Mouse (Mus musculus) intestine, embryonic 16.5 days (tissue): ENCODE data around the gene Grin1. TPM values are rescaled to one million over a fixed set of nuclear protein-coding genes. Genes with fewer than 3 reads are reported as not detected.
A peak's percentile ranks its signal among the peaks of the same experiment; 100 is the strongest.

Experiments
- ATAC-seq: fragments of 200-750 bp; cut with Nextera tagmentation; 2 replicates; pipeline ENCODE4 v1.8.0; 2017; ENCODE audit warnings: moderate TSS enrichment, moderate library complexity
- H3K27ac ChIP-seq: fragments of 300-500 bp; sonication (generic); 2 replicates; pipeline ENCODE4 v1.5.1; 2014; ENCODE audit warnings: mild to moderate bottlenecking, low read length
- H3K27me3 ChIP-seq: fragments of 300-500 bp; sonication (generic); replicated peaks from 2 replicates; pipeline ENCODE4 v1.6.1; 2014; ENCODE audit warnings: low read length, control low read depth, mixed read lengths; ENCODE audit not compliant: control insufficient read depth, insufficient read depth
- H3K36me3 ChIP-seq: fragments of 300-500 bp; sonication (generic); 2 replicates; pipeline ENCODE4 v1.6.1; 2014; ENCODE audit warnings: low read length, control low read depth; ENCODE audit not compliant: control insufficient read depth, insufficient read depth
- H3K4me1 ChIP-seq: fragments of 300-500 bp; sonication (generic); 2 replicates; pipeline ENCODE4 v1.6.1; 2014; ENCODE audit warnings: low read length, control low read depth, mixed read lengths; ENCODE audit not compliant: control insufficient read depth, insufficient read depth
- H3K4me2 ChIP-seq: fragments of 300-500 bp; sonication (generic); 2 replicates; pipeline ENCODE4 v1.6.1; 2014; ENCODE audit warnings: low read depth, low read length, control low read depth
- H3K4me3 ChIP-seq: fragments of 300-500 bp; sonication (generic); 2 replicates; pipeline ENCODE4 v1.5.1; 2014; ENCODE audit warnings: mild to moderate bottlenecking, low read length
- H3K9ac ChIP-seq: fragments of 300-500 bp; sonication (generic); 2 replicates; pipeline ENCODE4 v1.6.1; 2014; ENCODE audit warnings: low read depth, low read length
- H3K9me3 ChIP-seq: fragments of 300-500 bp; sonication (generic); 2 replicates; pipeline ENCODE4 v1.6.1; 2016; ENCODE audit warnings: low read length, control low read depth; ENCODE audit not compliant: control insufficient read depth
- WGBS: fragments of 180-500 bp; shearing (Covaris S2); extraction: QIAGEN DNeasy Blood & Tissue Kit; methylation state at CpG from one replicate; pipeline ENCODE4 v1.1.7; 2014; 5-methylcytosine and 5-hydroxymethylcytosine counted together
- polyA plus RNA-seq: library from polyadenylated mRNA; unstranded; fragments of >200 nt; fragmentation: Nextera tagmentation; extraction: Ambion mirVana; gene quantifications from 2 replicates; pipeline ENCODE4 v1.2.1, GENCODE M21; 2015

Grin1 gene
- polyA plus RNA-seq, 1 experiment from 2014 or later, result 1.7 TPM

DNA sequence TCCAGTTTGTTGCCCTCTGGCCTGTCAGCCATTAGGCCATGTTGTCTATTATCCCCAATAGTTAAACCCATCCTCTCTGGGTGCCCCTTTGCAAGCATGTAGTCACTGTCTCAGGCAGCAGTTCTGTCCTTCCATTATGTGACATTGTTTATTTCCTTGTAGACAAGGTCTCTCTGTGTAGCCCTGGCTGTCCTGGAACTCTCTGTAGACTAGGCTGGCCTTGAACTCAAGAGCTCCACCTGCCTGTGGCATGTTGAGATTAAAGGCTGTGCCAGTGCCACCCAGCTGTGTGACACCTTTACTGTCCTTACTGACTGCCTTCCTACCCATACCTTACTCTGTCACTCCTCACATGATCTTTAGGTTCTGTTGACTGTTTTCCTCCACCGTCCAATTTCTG, 66.7 kb downstream of the Grin1 start:
- 82% methylated on average over 1 of the region's 1 CpGs for WGBS
- Histone ChIP-seq H3K4me2 (no peak overlapping the region), H3K9ac (no peak overlapping the region), H3K36me3 (peaks cover 8% of the 10 kb centered on the region; the same call in 1 of the 2 replicates), H3K4me1 (peaks cover 14% of the 10 kb centered on the region), H3K4me3 (no peak overlapping the region), H3K27me3 (no peaks in the 10 kb centered on the region), H3K27ac (no peak overlapping the region), H3K9me3 (no peaks in the 10 kb centered on the region)
- ATAC-seq, result no peak

DNA sequence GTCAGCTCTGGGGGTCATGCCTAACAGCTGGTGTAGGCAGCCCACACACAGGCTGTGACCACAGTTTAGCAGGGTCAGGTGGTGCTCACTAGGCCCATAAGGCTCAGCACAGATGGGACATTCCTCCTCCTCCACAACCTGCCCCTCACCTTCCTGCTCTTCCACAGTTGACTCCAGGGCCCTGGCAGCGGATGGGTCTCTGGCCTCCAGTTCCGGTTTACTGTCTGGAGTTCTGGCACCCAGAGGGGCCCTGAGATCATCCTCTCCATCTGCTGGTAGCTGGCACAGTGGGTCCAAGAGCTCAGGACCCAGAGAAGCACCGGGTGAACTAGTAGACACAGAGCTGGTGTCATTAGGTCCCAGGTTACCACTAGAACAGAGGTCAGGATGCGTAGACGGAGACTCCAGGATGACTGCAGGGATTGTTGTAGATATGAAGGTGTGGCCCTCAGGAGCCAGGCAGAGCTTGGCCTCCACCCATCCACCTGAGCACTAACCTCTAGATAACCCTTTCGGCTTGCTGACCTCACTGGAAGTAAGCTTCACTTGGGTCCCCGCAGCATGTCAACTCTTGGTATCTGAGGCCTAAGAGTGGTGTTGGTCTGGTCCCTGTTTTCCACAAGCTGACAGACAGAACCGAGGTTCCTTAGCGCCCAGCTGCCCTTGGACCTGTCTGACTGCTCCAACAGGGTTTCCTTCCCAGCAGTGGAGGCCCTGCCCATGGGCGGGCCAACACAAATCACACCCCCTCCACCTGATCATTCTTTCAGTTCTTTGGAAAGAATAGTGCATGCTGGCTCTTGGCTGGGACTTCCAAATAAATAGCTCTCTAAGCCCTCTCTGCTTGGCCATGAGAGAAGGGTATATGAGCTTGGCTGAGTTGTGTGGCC, 72.6 kb downstream of the Grin1 start, which contains the start of gene AL732309.1:
AL732309.1 (minus strand) TSS at position 681 of the 890 bp plus-strand sequence.
- Histone ChIP-seq H3K9ac (peak within 1 kb of the TSS; percentile 33; the same call in 1 of the 2 replicates), H3K4me1 (peaks cover 19% of the 10 kb centered on the region), H3K9me3 (no peaks in the 10 kb centered on the region), H3K4me3 (peak within 1 kb of the TSS; percentile 19), H3K27me3 (no peaks in the 10 kb centered on the region; the same call in 1 of the 2 replicates), H3K36me3 (peaks cover 12% of the 10 kb centered on the region; the same call in 1 of the 2 replicates), H3K4me2 (peak within 1 kb of the TSS; percentile 25; the same call in 1 of the 2 replicates), H3K27ac (peak within 1 kb of the TSS; percentile 63)
- ATAC-seq, result peak; percentile 73
- 76% methylated on average over 10 of the region's 10 CpGs for WGBS

DNA sequence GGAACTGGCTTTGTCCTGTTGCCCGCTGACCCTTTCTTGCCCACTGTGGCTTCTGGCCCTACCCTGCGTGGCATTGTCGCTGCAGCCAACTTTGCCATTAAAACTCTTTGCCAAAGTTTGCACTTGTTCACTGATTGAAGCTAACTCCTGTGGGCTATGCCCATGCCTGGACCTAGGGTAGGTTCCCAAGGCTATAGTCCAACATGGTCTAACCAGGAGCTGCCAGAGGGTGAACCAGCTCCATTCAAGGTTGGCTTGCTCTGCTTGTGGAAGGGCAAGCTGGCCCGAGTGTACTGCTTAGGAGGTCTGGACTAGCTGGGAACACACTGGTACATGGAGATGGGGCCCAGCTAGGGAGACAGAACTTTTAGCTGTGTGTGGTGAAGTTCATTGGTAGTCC, 74.8 kb downstream of the Grin1 start:
- no peak overlapping the region for H3K4me3 ChIP-seq
- no peak for ATAC-seq
- no peak overlapping the region for H3K27ac ChIP-seq
- no peaks in the 10 kb centered on the region; the same call in 1 of the 2 replicates for H3K27me3 ChIP-seq
- peaks cover 33% of the 10 kb centered on the region for H3K4me1 ChIP-seq
- 85% methylated on average over 4 of the region's 4 CpGs for WGBS
- no peak overlapping the region for H3K9ac ChIP-seq
- H3K36me3 ChIP-seq, result 0 out of 2 replicates have a peak, but pooled peaks cover 8% of the 10 kb centered on the region
- no peaks in the 10 kb centered on the region for H3K9me3 ChIP-seq
- no peak overlapping the region for H3K4me2 ChIP-seq

DNA sequence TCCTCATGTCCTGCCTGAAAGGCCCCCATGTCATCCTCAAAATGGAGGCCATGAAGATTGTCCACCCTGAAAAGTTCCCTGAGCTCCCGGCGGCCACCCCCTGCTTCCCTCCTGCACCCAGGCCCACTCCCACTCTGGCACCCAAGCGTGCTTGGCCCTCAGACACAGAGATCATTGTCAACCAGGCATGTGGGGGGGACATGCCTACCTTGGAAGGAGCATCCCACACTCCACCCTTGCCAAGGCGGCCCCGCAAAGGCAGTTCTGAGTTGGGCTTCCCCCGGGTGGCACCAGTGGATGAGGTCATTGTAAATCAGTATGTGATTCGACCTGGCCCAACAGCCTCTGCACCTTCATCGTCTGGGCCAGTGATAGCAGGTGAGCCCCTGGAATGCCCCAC, 75.6 kb downstream of the Grin1 start:
- Histone ChIP-seq H3K4me2 (no peak overlapping the region), H3K36me3 (0 out of 2 replicates have a peak, but pooled peaks cover 7% of the 10 kb centered on the region), H3K4me1 (peaks cover 33% of the 10 kb centered on the region), H3K9ac (no peak overlapping the region), H3K9me3 (no peaks in the 10 kb centered on the region), H3K4me3 (no peak overlapping the region; the same call in 1 of the 2 replicates), H3K27me3 (no peaks in the 10 kb centered on the region; the same call in 1 of the 2 replicates), H3K27ac (no peak overlapping the region)
- 73% methylated on average over 8 of the region's 8 CpGs for WGBS
- no peak for ATAC-seq

DNA sequence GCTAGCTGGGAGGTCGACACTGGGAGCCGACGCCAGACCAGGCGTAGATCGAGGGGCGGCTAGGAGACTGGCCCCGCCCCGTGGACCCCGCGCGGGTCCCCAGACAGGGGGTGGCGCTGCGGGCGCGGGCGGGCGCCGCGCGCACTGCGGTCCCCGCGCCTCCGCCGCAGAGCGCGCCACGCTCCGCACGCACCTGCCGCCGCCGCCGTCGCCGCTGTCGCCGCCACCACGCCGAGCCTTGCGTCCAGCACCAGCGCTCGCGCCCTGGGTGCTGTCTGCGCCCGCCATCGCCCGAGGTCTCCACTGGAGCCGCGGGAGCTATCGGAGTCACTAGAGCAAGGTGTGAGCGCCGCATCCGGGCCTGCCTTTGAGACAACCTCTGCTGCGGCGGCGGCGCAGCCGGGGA, 76.9 kb downstream of the Grin1 start, which contains the start of the genes Rnf208 and Cysrt1:
Rnf208 (plus strand) TSS at position 155 of the 406 bp plus-strand sequence.
Cysrt1 (minus strand) TSS at position 352 of the 406 bp plus-strand sequence.
- H3K9ac ChIP-seq, result peak within 1 kb of the TSS; percentile 76
- WGBS, result under 1% methylated on average over 57 of the region's 59 CpGs
- H3K4me3 ChIP-seq, result peak within 1 kb of the TSS; percentile 62
- H3K27me3 ChIP-seq, result no peaks in the 10 kb centered on the region; the same call in 1 of the 2 replicates
- 0 out of 2 replicates have a peak, but pooled peaks cover 4% of the 10 kb centered on the region for H3K36me3 ChIP-seq
- no peaks in the 10 kb centered on the region for H3K9me3 ChIP-seq
- peak within 1 kb of the TSS; percentile 79 for H3K27ac ChIP-seq
- H3K4me1 ChIP-seq, result peaks cover 44% of the 10 kb centered on the region
- ATAC-seq, result no peak
- H3K4me2 ChIP-seq, result peak within 1 kb of the TSS; percentile 97

DNA sequence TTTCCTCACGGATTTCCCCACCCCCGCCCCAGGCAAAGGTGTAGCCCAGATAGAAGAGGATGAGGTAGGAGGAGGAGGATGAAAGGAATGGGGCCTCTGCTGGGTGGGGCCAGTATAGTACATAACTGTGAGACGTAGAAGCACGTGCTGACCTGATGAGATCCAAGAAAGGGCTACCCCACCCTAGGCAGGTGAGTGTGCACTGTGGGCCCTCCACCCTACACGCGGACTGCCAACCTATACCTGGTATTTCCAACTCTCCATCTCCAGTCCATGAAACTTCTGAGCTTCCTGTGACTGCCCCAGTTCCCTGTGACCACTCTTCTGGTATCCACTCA, 77.6 kb downstream of the Grin1 start:
- 15% methylated on average over 6 of the region's 6 CpGs for WGBS
- H3K36me3 ChIP-seq, result 0 out of 2 replicates have a peak, but pooled peaks cover 4% of the 10 kb centered on the region
- ATAC-seq, result peak; percentile 56
- peak overlapping the region; percentile 76; the same call in 1 of the 2 replicates for H3K9ac ChIP-seq
- peak overlapping the region; percentile 62 for H3K4me3 ChIP-seq
- H3K4me1 ChIP-seq, result peaks cover 45% of the 10 kb centered on the region
- peak overlapping the region; percentile 97 for H3K4me2 ChIP-seq
- no peaks in the 10 kb centered on the region; the same call in 1 of the 2 replicates for H3K27me3 ChIP-seq
- H3K9me3 ChIP-seq, result no peaks in the 10 kb centered on the region
- H3K27ac ChIP-seq, result peak overlapping the region; percentile 79

Other genes with a start within 250 kb of the Grin1 start
- gene Entpd8, start 238.9 kb downstream of the Grin1 start, polyA plus RNA-seq, result 14.3 and 16.7 TPM in 2 replicates
- gene Noxa1, start 224.0 kb downstream of the Grin1 start, polyA plus RNA-seq, result 6.5 and 7.9 TPM in 2 replicates
- gene Nrarp, start 138.4 kb downstream of the Grin1 start, polyA plus RNA-seq, result 11.0 and 14.4 TPM in 2 replicates
- 23.0 and 23.4 TPM in 2 replicates for gene Tor4a, start 122.3 kb downstream of the Grin1 start, polyA plus RNA-seq
- gene Nelfb, start 107.7 kb downstream of the Grin1 start, polyA plus RNA-seq, result 99.9 and 102 TPM in 2 replicates
- gene Stpg3, start 104.5 kb downstream of the Grin1 start, polyA plus RNA-seq, result not detected in 2 replicates
- gene Fam166a, start 100.4 kb downstream of the Grin1 start, polyA plus RNA-seq, result 0.12 and 0.62 TPM in 2 replicates
- gene Tubb4b, start 94.5 kb downstream of the Grin1 start, polyA plus RNA-seq, result 635 and 699 TPM in 2 replicates
- gene Slc34a3, start 84.8 kb downstream of the Grin1 start, polyA plus RNA-seq, result 11.3 and 17.7 TPM in 2 replicates
- 0.37 and 0.54 TPM in 2 replicates for gene Rnf224, start 82.4 kb downstream of the Grin1 start, polyA plus RNA-seq
- gene Rnf208, start 76.9 kb downstream of the Grin1 start, polyA plus RNA-seq, result 25.6 and 36.4 TPM in 2 replicates
- 3.3 and 6.4 TPM in 2 replicates for gene Cysrt1, start 76.7 kb downstream of the Grin1 start, polyA plus RNA-seq
- 7.3 and 9.3 TPM in 2 replicates for gene AL732309.1, start 72.3 kb downstream of the Grin1 start, polyA plus RNA-seq
- 22.3 and 23.1 TPM in 2 replicates for gene Tmem203, start 63.7 kb downstream of the Grin1 start, polyA plus RNA-seq
- 31.7 and 38.6 TPM in 2 replicates for gene Tprn, start 56.6 kb downstream of the Grin1 start, polyA plus RNA-seq
- gene Ssna1, start 46.7 kb downstream of the Grin1 start, polyA plus RNA-seq, result 176 and 200 TPM in 2 replicates
- 91.4 and 97.3 TPM in 2 replicates for gene Anapc2, start 46.7 kb downstream of the Grin1 start, polyA plus RNA-seq
- not detected in 2 replicates for gene Tmem210, start 31.0 kb downstream of the Grin1 start, polyA plus RNA-seq
- 1.9 and 2.5 TPM in 2 replicates for gene Lrrc26, start 29.3 kb downstream of the Grin1 start, polyA plus RNA-seq
- gene Man1b1, start 13.2 kb upstream of the Grin1 start, polyA plus RNA-seq, result 36.7 and 43.2 TPM in 2 replicates
- gene Dpp7, start 37.2 kb upstream of the Grin1 start, polyA plus RNA-seq, result 74.4 and 104 TPM in 2 replicates
- 196 and 259 TPM in 2 replicates for gene Uap1l1, start 46.5 kb upstream of the Grin1 start, polyA plus RNA-seq
- gene Sapcd2, start 53.1 kb upstream of the Grin1 start, polyA plus RNA-seq, result 56.7 and 66.4 TPM in 2 replicates
- 23.7 and 27.4 TPM in 2 replicates for gene Entpd2, start 76.7 kb upstream of the Grin1 start, polyA plus RNA-seq
- gene Npdc1, start 80.2 kb upstream of the Grin1 start, polyA plus RNA-seq, result 48.9 and 51.1 TPM in 2 replicates
- gene Fut7, start 104.1 kb upstream of the Grin1 start, polyA plus RNA-seq, result 0.13 and 0.33 TPM in 2 replicates
- 2.1 and 2.8 TPM in 2 replicates for gene Abca2, start 109.5 kb upstream of the Grin1 start, polyA plus RNA-seq
- 2.6 and 2.7 TPM in 2 replicates for gene Clic3, start 137.7 kb upstream of the Grin1 start, polyA plus RNA-seq
- 31.5 and 37.4 TPM in 2 replicates for gene Paxx, start 141.9 kb upstream of the Grin1 start, polyA plus RNA-seq
- 4.0 and 4.5 TPM in 2 replicates for gene Ptgds, start 150.9 kb upstream of the Grin1 start, polyA plus RNA-seq
- gene Lcn12, start 174.7 kb upstream of the Grin1 start, polyA plus RNA-seq, result 0.32 TPM in 1 of 2 replicates, not detected in the other
- 70.2 and 71.9 TPM in 2 replicates for gene Fbxw5, start 181.6 kb upstream of the Grin1 start, polyA plus RNA-seq
- gene C8g, start 182.5 kb upstream of the Grin1 start, polyA plus RNA-seq, result 6.8 and 8.5 TPM in 2 replicates
- gene Traf2, start 227.8 kb upstream of the Grin1 start, polyA plus RNA-seq, result 28.4 and 34.1 TPM in 2 replicates
- gene Edf1, start 238.7 kb upstream of the Grin1 start, polyA plus RNA-seq, result 343 and 364 TPM in 2 replicates